Mouse (Mus musculus) forebrain, postnatal 0 days (tissue): ENCODE measurements around the gene Creb5. TPM values are rescaled to one million over a fixed set of nuclear protein-coding genes. Genes with fewer than 3 reads are reported as not detected.

Experiments
- ATAC-seq: fragments of 200-750 bp; cut with Nextera tagmentation; 2 replicates; pipeline ENCODE4 v1.8.0; 2017; ENCODE audit warnings: mild to moderate bottlenecking, moderate library complexity
- DNase-seq: peaks from one replicate; pipeline ENCODE4 v3.0.0-alpha.2; 2015
- H3K27ac ChIP-seq: fragments of 300-500 bp; sonication (generic); 2 replicates; pipeline ENCODE4 v1.5.1; 2014; ENCODE audit warnings: low read depth, mild to moderate bottlenecking, antibody characterized with exemption, low read length, moderate library complexity, mixed read lengths
- H3K27me3 ChIP-seq: fragments of 300-500 bp; sonication (generic); 2 replicates; pipeline ENCODE4 v1.6.1; 2014; ENCODE audit warnings: mild to moderate bottlenecking, low read length, mixed read lengths; ENCODE audit not compliant: insufficient read depth
- H3K36me3 ChIP-seq: fragments of 300-500 bp; sonication (generic); 2 replicates; pipeline ENCODE4 v1.6.1; 2014; ENCODE audit warnings: mild to moderate bottlenecking, moderate library complexity; ENCODE audit not compliant: insufficient read depth
- H3K4me1 ChIP-seq: fragments of 300-500 bp; sonication (generic); 2 replicates; pipeline ENCODE4 v1.6.1; 2014; ENCODE audit warnings: antibody characterized with exemption; ENCODE audit not compliant: insufficient read depth
- H3K4me2 ChIP-seq: fragments of 300-500 bp; sonication (generic); 2 replicates; pipeline ENCODE4 v1.6.1; 2014; ENCODE audit warnings: low read depth, mild to moderate bottlenecking, moderate library complexity
- H3K4me3 ChIP-seq: fragments of 300-500 bp; sonication (generic); 2 replicates; pipeline ENCODE4 v1.5.1; 2014; ENCODE audit warnings: low read depth, low read length, mixed read lengths
- H3K9ac ChIP-seq: fragments of 300-500 bp; sonication (generic); 2 replicates; pipeline ENCODE4 v1.6.1; 2014; ENCODE audit warnings: mild to moderate bottlenecking
- H3K9me3 ChIP-seq: fragments of 300-500 bp; sonication (generic); 2 replicates; pipeline ENCODE4 v1.6.1; 2016; ENCODE audit warnings: low read length
- CTCF ChIP-seq: sonication (generic); IDR thresholded peaks from 2 replicates; pipeline ENCODE4 v1.5.1; 2016; ENCODE audit warnings: antibody characterized with exemption, control low read depth, low read depth
- WGBS: fragments of 180-500 bp; shearing (Covaris S2); extraction: QIAGEN DNeasy Blood & Tissue Kit; methylation state at CpG from one replicate; pipeline ENCODE4 v1.1.7; 2014; 5-methylcytosine and 5-hydroxymethylcytosine counted together
- polyA plus RNA-seq: library from polyadenylated mRNA; unstranded; fragments of >200 nt; fragmentation: Nextera tagmentation; extraction: Ambion mirVana; gene quantifications from 2 replicates; pipeline ENCODE4 v1.2.1, GENCODE M21; 2015
- total RNA-seq: library from RNA; depleted of rRNA; stranded (reverse); fragments of >200 nt; gene quantifications from 2 replicates; pipeline ENCODE4 v1.2.3, GENCODE M21; 2014

Creb5 gene
- total and polyA plus RNA-seq, 2 experiments from 2014 or later = 2.4 to 3.2 TPM

DNA sequence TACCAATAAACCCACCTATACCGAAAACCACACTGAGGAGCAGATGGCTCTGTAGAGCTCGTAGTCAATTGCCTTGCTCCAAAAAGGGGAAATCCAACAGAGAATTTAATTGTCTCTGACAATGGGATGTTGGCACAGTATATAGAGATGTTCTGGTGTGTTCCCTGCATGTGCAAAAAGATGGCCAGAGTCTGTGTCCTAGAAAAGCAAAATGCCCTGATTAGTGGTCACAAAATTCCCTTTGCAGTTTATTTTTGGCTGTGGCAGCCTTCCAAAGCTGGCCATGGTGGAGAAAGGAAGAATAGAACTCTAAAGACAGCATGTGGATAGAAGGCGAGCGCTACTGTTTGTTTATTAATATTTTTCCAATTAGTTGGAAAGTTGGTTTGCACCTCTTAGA is 250.5 kb downstream of the Creb5 start:
- WGBS = 77% methylated on average over 4 of the region's 4 CpGs

DNA sequence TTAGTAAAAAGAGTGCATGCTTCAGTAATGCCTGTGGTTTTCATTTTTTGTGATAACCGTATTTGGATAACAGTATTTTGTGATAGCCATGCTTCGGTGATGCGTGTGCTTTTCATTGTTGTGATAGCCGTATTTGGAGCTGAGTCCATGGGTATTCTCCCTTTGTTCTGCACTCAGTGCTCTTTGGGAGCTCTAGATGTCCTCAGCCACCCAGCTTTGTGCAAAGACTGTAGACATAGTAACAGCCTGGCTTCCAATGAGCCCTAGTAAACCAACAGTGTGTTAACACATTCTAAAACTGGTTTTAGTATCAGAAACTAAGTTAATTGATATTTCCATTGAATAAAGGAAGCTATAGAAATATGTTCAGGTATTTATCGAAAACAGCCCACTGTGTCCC is 254.7 kb downstream of the Creb5 start:
- ATAC-seq (no peak), DNase-seq (no peak)
- no peaks in the 10 kb centered on the region for H3K36me3 ChIP-seq
- 81% methylated on average over 5 of the region's 5 CpGs for WGBS
- no peak for TF ChIP-seq CTCF
- H3K9me3 ChIP-seq = no peaks in the 10 kb centered on the region
- no peak overlapping the region for H3K9ac ChIP-seq
- peaks cover 5% of the 10 kb centered on the region; the same call in 1 of the 2 replicates for H3K4me1 ChIP-seq
- H3K27me3 ChIP-seq = no peaks in the 10 kb centered on the region
- H3K4me2 ChIP-seq = no peak overlapping the region
- no peak overlapping the region for H3K27ac ChIP-seq
- no peak overlapping the region for H3K4me3 ChIP-seq

More for the DNA sequence above, 250.5 kb downstream of the Creb5 start:
- no peaks in the 10 kb centered on the region for H3K9me3 ChIP-seq
- no peak overlapping the region for H3K4me2 ChIP-seq
- no peaks in the 10 kb centered on the region for H3K36me3 ChIP-seq
- no peaks in the 10 kb centered on the region for H3K27me3 ChIP-seq
- ATAC-seq = no peak
- no peak overlapping the region for H3K4me3 ChIP-seq
- no peak overlapping the region for H3K9ac ChIP-seq
- H3K4me1 ChIP-seq = no peaks in the 10 kb centered on the region
- no peak for TF ChIP-seq CTCF
- DNase-seq = no peak
- no peak overlapping the region for H3K27ac ChIP-seq

DNA sequence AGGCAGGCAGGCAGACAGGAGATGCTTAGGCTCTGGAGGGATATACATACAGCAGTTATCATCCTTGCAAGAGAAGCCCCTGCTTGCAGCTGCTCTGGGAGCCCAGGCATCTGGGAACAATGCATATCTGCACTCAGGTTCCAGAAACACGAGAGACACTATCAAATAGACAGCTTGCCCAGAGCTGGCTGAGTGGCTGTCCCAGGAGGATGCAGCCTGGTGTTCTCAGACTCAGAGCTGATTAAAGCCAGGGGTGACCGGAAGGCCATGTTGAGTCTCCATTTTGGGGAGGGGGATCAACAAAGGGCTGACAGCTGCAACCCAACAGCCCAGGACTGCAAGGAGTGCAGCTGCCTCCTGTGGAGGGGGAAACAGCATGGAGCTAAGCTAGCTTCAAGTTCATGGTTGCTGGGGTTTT is 258.4 kb downstream of the Creb5 start:
- DNase-seq (peak; percentile 15), ATAC-seq (peak; percentile 36; the same call in 1 of the 2 replicates)
- no peak overlapping the region for H3K9ac ChIP-seq
- H3K36me3 ChIP-seq = no peaks in the 10 kb centered on the region
- H3K4me1 ChIP-seq = peaks cover 5% of the 10 kb centered on the region
- H3K9me3 ChIP-seq = no peaks in the 10 kb centered on the region
- no peaks in the 10 kb centered on the region for H3K27me3 ChIP-seq
- WGBS = 8% methylated on average over 2 of the region's 2 CpGs
- TF ChIP-seq CTCF = no peak
- no peak overlapping the region for H3K27ac ChIP-seq
- H3K4me3 ChIP-seq = no peak overlapping the region
- no peak overlapping the region for H3K4me2 ChIP-seq

DNA sequence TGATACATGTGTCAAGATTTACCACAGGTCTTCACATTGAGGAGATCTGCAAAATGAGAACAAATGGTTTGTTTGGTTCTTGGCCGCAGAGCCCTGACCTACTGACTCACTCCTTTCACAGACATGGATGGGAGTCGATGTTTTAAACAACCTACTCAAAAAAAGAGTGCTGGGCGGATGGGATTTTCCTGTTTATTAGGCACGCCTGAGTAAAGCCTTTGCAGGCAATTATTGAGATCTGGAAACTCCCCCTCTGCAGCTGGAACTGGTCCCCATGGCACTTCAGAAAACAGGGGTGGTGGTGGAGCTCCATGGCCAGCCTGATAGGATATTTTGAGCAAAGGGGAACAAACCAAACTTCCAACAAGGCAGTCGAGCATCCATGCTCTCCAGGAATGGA is 258.9 kb downstream of the Creb5 start:
- Histone ChIP-seq H3K9me3 (no peaks in the 10 kb centered on the region), H3K4me1 (peaks cover 5% of the 10 kb centered on the region), H3K4me2 (no peak overlapping the region), H3K27ac (no peak overlapping the region), H3K36me3 (no peaks in the 10 kb centered on the region), H3K9ac (no peak overlapping the region), H3K27me3 (no peaks in the 10 kb centered on the region), H3K4me3 (no peak overlapping the region)
- DNase-seq (peak; percentile 33), ATAC-seq (peak; percentile 51; the same call in 1 of the 2 replicates)
- no peak for TF ChIP-seq CTCF
- 12% methylated on average over 5 of the region's 5 CpGs for WGBS

DNA sequence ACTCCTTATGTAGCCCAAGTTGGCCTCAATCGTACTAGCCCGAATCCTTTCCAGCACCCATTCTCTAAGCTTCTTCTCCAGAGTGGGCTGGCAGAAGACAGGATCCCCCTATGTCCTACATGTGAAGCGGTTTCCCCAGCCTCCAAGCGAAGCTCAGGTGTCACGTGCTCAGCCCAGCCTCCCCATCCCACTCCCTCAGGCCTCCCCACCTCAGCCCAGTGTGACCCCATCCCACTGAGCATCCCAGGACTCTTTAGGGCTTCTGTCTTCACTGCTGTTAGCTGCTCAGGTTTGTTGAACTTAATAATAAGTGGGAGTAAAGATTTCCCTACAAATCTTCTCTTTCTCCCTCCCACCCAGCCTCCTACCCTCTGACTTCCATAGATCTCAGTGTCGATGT is 261.2 kb downstream of the Creb5 start:
- Histone ChIP-seq H3K9me3 (no peaks in the 10 kb centered on the region), H3K4me1 (peaks cover 5% of the 10 kb centered on the region), H3K9ac (no peak overlapping the region), H3K36me3 (no peaks in the 10 kb centered on the region), H3K4me2 (no peak overlapping the region), H3K4me3 (no peak overlapping the region), H3K27me3 (no peaks in the 10 kb centered on the region), H3K27ac (no peak overlapping the region)
- 77% methylated on average over 6 of the region's 6 CpGs for WGBS
- ATAC-seq = no peak
- DNase-seq = no peak
- TF ChIP-seq CTCF = no peak

DNA sequence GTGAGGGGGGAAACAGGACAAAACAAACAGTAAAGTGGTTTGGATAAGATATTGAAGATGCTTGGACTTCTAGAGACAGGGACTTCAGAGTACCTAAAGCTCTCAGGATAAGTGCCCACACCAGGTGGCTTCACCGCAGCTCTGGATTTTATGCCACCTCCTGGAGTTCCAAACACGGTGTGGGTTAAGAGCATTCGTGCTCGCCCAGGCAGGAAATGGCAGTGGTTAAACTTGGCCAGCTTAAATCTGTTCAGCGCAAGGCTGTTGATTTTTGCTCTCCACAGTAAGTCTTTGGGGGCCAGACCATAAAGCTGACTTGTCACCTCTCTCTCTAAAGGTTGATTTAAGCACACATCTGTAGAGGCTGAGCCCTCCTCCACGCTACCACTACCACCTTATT is 262.3 kb downstream of the Creb5 start:
- Histone ChIP-seq H3K4me3 (no peak overlapping the region), H3K4me2 (no peak overlapping the region), H3K36me3 (no peaks in the 10 kb centered on the region), H3K9ac (no peak overlapping the region), H3K9me3 (no peaks in the 10 kb centered on the region), H3K27ac (no peak overlapping the region), H3K27me3 (no peaks in the 10 kb centered on the region), H3K4me1 (peaks cover 5% of the 10 kb centered on the region)
- DNase-seq = no peak
- ATAC-seq = no peak
- WGBS = 38% methylated on average over 6 of the region's 6 CpGs
- TF ChIP-seq CTCF = no peak

DNA sequence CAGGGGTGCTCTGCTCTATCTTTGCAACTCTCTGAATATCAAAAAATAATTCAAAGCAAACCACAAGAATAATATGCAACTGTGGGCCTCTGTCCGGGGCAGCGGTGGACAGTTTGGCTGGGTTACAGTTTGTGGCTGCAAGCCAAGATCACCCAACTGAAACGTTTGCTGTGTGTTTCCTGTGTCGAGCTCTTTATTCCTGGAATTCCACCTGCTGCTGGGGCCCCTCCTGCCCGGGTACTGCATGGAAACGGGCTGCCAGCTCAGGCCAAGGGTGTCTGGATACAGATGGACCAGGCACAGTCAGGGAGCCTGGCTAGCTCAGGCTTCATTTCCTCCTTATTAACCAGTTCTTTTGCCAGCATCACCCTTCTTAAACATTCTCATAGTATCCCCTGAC is 269.0 kb downstream of the Creb5 start:
- Histone ChIP-seq H3K27me3 (no peaks in the 10 kb centered on the region), H3K4me3 (no peak overlapping the region), H3K9ac (no peak overlapping the region), H3K4me1 (no peaks in the 10 kb centered on the region), H3K36me3 (no peaks in the 10 kb centered on the region), H3K4me2 (no peak overlapping the region), H3K9me3 (no peaks in the 10 kb centered on the region), H3K27ac (no peak overlapping the region)
- ATAC-seq = no peak
- DNase-seq = no peak
- TF ChIP-seq CTCF = no peak
- WGBS = 12% methylated on average over 6 of the region's 6 CpGs

DNA sequence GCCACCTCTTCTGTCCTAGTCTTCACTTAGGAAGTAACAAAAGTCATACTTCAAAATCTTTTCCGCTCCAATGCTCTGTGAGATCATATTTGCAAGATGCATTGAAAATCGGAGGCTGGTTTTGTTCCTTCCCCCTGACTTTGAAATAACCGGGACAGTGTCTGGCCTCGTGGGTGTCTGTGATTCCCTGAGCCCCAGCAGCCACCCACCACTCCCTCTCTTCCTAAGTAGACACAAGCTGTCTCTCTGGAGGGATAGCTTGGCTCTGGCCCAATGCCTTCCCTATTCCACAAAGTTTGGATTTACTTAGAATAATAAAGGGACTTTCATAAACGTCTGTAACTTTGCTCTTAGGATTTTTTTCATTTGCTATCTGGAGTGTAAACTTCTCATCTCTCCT is 273.9 kb downstream of the Creb5 start:
- Histone ChIP-seq H3K36me3 (no peaks in the 10 kb centered on the region), H3K4me2 (no peak overlapping the region), H3K4me3 (no peak overlapping the region), H3K27ac (no peak overlapping the region), H3K27me3 (no peaks in the 10 kb centered on the region), H3K9me3 (no peaks in the 10 kb centered on the region), H3K9ac (no peak overlapping the region), H3K4me1 (no peaks in the 10 kb centered on the region)
- ATAC-seq (no peak), DNase-seq (no peak)
- 51% methylated on average over 5 of the region's 5 CpGs for WGBS
- TF ChIP-seq CTCF = no peak
